Mouse (Mus musculus) cerebellum, adult 2 months (tissue): ENCODE results near the gene Washc1.

Experiments
- CTCF ChIP-seq: fragments of 200-500 bp; IDR thresholded peaks from 2 replicates; pipeline ENCODE4 v1.5.1; 2011; ENCODE audit warnings: low read depth, mild to moderate bottlenecking, control low read depth, low read length, moderate library complexity, borderline replicate concordance; ENCODE audit not compliant: insufficient read depth
- POLR2A ChIP-seq: fragments of 200-500 bp; IDR thresholded peaks from 2 replicates; pipeline ENCODE4 v1.6.1; 2011; ENCODE audit warnings: low read length, control low read depth, borderline replicate concordance; ENCODE audit not compliant: insufficient read depth

DNA sequence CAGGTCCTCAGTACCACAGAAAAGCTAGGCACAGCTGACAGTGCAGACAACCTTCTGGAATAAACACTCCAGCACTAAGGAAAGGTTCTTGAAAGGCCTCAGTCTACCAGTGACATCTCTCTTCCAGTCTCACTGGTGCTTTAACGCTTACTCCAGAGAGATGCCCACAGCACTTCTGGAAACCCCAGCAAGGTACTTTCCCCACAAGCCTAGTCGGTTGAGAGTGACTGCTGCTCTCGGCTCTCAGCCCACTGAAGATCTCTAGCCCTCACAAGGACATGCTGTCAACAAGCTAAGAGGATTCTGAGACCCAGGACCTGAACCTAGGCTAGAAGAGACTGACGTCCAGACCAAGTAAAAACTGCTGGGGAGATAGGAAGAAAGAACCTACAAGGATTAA is 46.2 kb upstream of the Washc1 start:
- TF ChIP-seq CTCF (no peak), POLR2A (no peak)
